Mouse (Mus musculus) adrenal gland, adult 18-20 months (tissue): ENCODE data around the gene Cmtm7. TPM values are rescaled to one million over a fixed set of nuclear protein-coding genes. Genes with fewer than 3 reads are reported as not detected.

ENCODE experiments used
- DNase-seq, 2 experiments: peaks; one replicate each; pipeline ENCODE4 v3.0.0; 2021 to 2022; ENCODE audit warnings: low spot score in 2 of 2
- total RNA-seq, 2 experiments: library from RNA; stranded (reverse); gene quantifications; 1 replicate in 1 of 2; 2 replicates in 1 of 2; pipeline ENCODE4 v1.2.3; 2021

The Cmtm7 gene
- total RNA-seq, 2 experiments from 2014 or later, result 18.3 to 34.4 TPM

GRCm38 (mm10) chr9:114768066-114768465 is 13.6 kb downstream of the Cmtm7 start:
- DNase-seq, result no peak

GRCm38 (mm10) chr9:114767507-114767906 is 14.1 kb downstream of the Cmtm7 start:
- DNase-seq, result no peak

GRCm38 (mm10) chr9:114767030-114767429 is 14.6 kb downstream of the Cmtm7 start:
- peak in 1 of 2 experiments; percentile 35 for DNase-seq

- DNase-seq, result no peak
Measured at GRCm38 (mm10) chr9:114763341-114763740, 18.3 kb downstream of the Cmtm7 start.

- DNase-seq, result no peak
Measured at GRCm38 (mm10) chr9:114761848-114762247, 19.8 kb downstream of the Cmtm7 start.

- DNase-seq, result no peak
Measured at GRCm38 (mm10) chr9:114760353-114760752, 21.3 kb downstream of the Cmtm7 start.

DNA sequence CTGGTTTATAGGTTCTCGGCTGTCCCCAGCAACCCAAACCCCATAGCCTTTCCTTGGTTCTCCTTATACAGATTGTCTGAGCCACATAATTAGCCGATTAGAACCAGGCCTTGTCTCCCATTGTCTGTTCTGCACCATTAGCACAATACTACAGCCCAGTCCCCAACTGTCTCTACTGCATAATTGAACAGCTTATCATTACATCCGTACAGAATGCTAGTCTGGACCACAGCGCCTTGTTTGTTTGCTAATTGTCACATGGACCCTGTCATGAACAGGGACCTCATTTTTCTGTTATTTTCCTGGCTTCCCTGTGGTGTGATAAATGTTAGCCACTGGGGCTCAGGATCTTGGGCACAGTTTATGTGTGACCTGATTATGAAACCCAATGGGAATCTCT is 21.8 kb downstream of the Cmtm7 start:
- DNase-seq, result no peak

GRCm38 (mm10) chr9:114758801-114759200 is 22.9 kb downstream of the Cmtm7 start:
- no peak for DNase-seq

DNA sequence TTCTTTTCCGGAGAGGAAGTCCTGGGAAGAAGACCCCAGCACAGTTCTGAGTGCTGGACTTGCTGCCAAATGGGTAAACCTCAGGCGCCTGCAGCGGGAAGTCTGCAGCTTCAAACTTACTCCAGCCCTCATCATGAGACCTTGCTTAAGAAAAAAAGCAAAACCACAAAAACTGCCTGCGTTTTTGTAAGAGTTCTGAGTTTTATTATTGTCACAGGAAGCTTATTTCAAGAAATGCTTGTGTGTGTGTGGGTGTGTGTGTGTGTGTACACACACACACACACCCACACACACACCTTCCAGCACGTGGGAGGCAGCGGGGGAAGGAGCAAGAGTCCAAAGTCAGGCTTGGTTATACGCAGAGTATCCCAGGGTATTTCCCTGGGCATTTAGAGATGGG is 23.4 kb downstream of the Cmtm7 start:
- DNase-seq, result no peak

DNA sequence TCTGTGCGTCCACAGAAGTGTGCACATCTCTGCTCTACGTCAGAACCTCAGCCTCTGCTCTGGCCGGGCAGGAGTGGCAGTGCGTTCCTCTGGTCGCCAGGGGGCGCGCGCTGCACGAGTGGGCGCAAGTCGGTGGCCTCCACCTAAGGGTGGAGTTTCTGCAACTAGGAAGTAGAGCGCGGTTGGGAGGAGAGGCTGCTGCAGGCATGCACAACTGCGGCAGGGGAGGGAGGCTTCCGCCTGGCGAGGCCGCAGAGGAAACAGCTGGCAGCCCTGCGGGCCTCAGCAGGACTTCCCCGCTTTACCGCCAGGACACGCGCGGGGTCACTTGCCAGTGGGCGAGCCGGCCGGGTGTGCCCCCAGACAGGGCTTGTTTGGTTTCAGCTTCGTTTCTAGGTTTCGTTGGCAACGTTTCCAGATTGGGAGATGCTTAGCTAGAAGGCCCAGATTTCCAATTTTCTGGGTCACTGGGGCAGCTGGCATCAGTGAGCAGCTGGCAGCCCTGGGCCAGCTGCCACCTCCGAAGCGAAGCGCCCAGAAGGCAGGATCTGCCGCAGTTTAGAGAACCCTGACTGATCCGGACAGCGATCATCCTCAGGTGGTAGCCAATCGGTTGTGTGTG is 28.7 kb downstream of the Cmtm7 start:
- peak; percentile 95 to 98 for DNase-seq

DNA sequence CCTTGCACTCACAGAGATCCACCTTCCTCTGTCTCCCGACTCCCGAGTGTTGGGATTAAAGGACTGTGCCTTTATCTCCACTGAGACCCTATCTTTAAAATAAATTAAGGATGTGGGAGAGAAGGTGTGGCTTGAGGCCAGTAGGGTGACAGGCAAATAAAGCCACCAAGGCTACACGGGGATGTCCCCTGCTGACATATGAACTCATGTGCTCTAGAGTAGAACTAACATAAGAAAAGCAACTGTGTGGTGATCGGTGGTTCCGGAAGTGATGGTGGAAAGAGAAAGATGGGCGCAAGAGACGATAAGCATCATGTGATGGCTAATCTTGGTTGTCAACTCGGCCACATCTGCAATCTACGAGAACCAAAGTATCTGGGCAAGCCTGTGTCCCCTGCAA is 29.3 kb downstream of the Cmtm7 start:
- DNase-seq, result no peak

- DNase-seq, result no peak
Measured at GRCm38 (mm10) chr9:114751582-114751981, 30.1 kb downstream of the Cmtm7 start.

DNA sequence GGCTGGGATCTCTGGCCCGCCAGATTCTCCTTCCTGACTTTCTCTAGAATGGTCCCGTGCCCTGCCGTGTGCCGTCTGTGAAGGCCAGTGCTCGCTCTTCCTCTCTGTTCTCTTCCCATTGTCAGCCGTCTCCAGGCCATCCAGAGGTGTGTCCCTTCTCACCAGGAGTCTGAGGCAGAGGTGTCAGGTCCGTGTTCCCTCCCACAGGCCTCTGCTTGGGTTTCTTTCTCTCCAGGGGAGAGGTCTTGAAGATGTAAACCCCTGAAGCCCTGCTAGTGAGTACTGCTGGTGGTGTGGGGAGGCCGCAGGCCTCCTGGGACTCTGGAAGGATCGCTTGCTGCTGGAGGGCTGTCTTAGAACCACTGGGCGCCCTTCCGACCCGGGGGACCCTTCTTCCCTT is 34.2 kb downstream of the Cmtm7 start:
- DNase-seq, result no peak

- no peak for DNase-seq
Measured at GRCm38 (mm10) chr9:114747012-114747411, 34.6 kb downstream of the Cmtm7 start.

GRCm38 (mm10) chr9:114745654-114746053 is 36.0 kb downstream of the Cmtm7 start:
- DNase-seq, result no peak

DNA sequence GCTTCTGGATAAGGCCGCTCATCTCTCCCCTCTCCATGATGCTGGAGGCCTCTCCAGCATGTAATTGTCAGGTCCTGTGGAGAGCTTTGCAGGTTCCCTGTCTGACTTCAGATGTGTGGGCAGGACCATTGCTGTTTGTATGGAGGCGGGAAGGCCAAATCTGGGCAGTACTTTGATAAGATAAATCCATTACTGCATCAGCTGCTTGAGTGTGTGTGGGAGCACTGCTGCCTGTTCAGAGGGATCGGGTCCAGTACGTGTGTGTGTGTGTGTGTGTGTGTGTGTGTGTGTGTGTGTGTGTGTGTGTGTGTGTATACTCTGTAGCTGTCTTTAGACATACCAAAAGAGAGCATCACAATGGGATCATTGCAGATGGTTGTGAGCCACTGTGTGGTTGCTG is 36.5 kb downstream of the Cmtm7 start:
- DNase-seq, result no peak

DNA sequence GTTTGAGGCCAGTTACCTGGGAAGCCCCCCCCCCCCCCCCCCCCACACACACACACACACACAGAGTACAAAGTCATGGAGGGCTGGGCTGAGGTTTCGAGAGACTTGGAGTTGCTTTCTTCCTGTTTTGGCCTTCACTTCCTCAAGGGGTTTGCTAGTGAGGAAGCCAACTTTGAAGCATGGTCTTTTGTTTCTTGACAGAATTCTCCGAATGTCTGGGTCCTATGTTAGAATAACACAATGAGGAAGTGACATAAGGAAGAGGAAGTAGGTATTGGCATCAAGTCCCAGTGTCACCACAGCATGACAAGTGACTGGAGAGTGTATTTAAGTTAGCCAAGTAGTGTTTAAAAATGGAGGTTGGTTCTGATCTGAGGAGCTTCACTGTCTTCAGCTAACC is 38.9 kb downstream of the Cmtm7 start:
- DNase-seq, result no peak

GRCm38 (mm10) chr9:114740336-114740735 is 41.3 kb downstream of the Cmtm7 start:
- DNase-seq, result no peak

DNA sequence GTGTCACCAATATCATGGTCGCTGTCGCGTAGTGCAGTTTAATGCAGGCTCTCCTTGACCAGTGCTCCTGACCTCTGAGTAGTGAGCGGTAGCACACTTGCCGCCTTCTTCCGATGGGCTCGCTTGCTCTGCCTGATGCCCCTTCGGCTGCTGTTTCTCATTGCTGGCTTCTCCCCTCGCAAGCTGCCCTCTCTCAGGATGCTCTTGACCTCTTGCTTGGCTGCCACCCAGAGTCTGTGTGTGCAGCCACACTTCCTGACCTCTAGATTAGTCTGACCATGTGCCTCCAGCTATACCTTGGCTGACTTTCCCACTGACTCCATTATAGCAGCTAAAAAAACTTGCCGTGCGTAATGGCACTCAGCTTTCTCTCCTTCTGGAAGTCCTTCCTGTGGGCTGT is 45.2 kb downstream of the Cmtm7 start:
- DNase-seq, result peak in 1 of 2 experiments; percentile 21

DNA sequence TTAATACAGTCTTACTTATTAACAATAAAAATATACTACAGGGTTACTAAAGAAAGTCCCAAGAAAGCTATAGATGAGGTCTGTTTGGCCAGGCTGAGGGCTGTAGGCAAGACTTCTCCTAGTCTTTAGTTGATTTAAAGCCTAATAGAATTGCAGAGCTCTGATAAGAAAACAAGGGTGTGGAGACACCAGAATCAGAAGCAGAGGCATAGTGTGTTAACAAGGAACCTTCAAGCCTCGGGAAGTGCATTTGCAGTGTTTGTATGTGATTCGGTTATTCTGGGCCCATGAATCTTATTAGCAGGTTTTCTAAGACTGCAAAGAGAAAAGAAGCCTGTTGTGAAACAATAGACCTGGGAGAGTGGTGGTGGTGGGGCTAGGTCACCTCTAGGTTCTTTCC is 48.4 kb downstream of the Cmtm7 start:
- DNase-seq, result no peak

GRCm38 (mm10) chr9:114731871-114732682 is 49.6 kb downstream of the Cmtm7 start:
- DNase-seq, result no peak

DNA sequence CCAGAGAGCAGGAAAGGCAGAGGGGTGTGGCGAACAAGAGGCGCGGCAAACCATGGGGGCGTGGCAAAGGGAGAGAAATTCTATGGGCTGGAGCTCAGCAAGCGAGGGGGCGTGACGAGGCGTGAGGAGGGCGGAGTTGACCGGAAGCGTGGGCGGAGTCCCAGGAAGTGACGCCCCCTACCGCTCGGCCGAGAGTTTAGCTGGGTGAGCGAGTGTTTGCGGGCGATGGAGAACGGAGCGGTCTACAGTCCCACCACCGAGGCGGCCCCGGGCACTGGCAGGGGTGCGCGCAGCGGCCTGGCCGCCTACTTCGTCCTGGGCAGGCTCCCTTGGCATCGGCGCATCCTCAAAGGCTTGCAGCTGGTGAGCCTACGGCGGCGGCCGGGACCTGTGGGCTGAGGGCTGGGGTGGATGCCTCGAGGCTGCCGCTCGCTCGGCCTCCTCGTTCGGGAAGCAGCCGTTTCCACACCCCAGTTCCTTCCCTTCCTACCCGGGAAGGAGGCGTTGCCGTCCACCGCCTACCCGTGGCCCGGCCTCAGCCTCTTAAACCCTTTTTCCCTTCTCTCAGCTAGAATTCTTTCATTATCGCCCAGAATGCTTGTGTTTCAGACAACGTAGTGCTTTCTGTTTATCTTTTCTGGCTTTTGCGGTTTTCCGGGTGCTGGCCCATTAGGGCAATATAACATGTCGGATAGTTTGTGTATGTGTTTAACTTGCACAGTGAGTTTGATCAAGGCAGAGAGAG is 50.5 kb downstream of the Cmtm7 start, which contains the start of gene Cmtm6:
Gene Cmtm6, plus strand, starts transcription at position 106 of the 745 bp plus-strand sequence.
- DNase-seq, result peak; percentile 99
